Mouse (Mus musculus): Measurements from ENCODE around the gene Gse1. TPM values are rescaled to one million over a fixed set of nuclear protein-coding genes. Genes with fewer than 3 reads are reported as not detected.

Gene Gse1
- polyA plus RNA-seq, 1 experiment from 2014 or later = 14.3 TPM

- H3K9ac ChIP-seq = no peak overlapping the region
- H3K4me2 ChIP-seq = peak overlapping the region; percentile 31; the same call in 1 of the 2 replicates
- DNase-seq (peak; percentile 81), ATAC-seq (ENCODE audit: insufficient read depth) (peak; percentile 23)
- no peaks in the 10 kb centered on the region for H3K36me3 ChIP-seq (ENCODE audit: insufficient read depth)
- H3K4me3 ChIP-seq (ENCODE audit: low read depth, low read length) = no peak overlapping the region
- peaks cover 39% of the 10 kb centered on the region for H3K4me1 ChIP-seq (ENCODE audit: insufficient read depth)
- H3K27me3 ChIP-seq (ENCODE audit: insufficient read depth, low read length) = no peaks in the 10 kb centered on the region
- no peaks in the 10 kb centered on the region for H3K9me3 ChIP-seq (ENCODE audit: low read depth, low read length)
- peak overlapping the region; percentile 63 for H3K27ac ChIP-seq (ENCODE audit: low read depth)
- WGBS = 12% methylated on average over 17 of the region's 17 CpGs
- TF ChIP-seq CTCF (IDR thresholded peaks at IDR 0.05; ENCODE audit: low read depth) = no peak
Measured at GRCm38 (mm10) chr8:120184850-120185792, 43.1 kb upstream of the Gse1 start.

GRCm38 (mm10) chr8:120186454-120186853, 41.8 kb upstream of the Gse1 start:
- no peak for TF ChIP-seq CTCF (IDR thresholded peaks at IDR 0.05; ENCODE audit: low read depth)
- H3K4me1 ChIP-seq (ENCODE audit: insufficient read depth) = peaks cover 49% of the 10 kb centered on the region
- H3K9me3 ChIP-seq (ENCODE audit: low read depth, low read length) = no peaks in the 10 kb centered on the region
- no peak overlapping the region for H3K9ac ChIP-seq
- no peak overlapping the region for H3K27ac ChIP-seq (ENCODE audit: low read depth)
- WGBS = 45% methylated on average over 8 of the region's 8 CpGs
- DNase-seq = no peak
- H3K36me3 ChIP-seq (ENCODE audit: insufficient read depth) = no peaks in the 10 kb centered on the region
- H3K27me3 ChIP-seq (ENCODE audit: insufficient read depth, low read length) = no peaks in the 10 kb centered on the region
- H3K4me2 ChIP-seq = no peak overlapping the region
- ATAC-seq (ENCODE audit: insufficient read depth) = no peak
- H3K4me3 ChIP-seq (ENCODE audit: low read depth, low read length) = no peak overlapping the region

GRCm38 (mm10) chr8:120188510-120188909, 39.7 kb upstream of the Gse1 start:
- no peak for TF ChIP-seq CTCF (IDR thresholded peaks at IDR 0.05; ENCODE audit: low read depth)
- Histone ChIP-seq H3K9me3 (ENCODE audit: low read depth, low read length) (no peaks in the 10 kb centered on the region), H3K27me3 (ENCODE audit: insufficient read depth, low read length) (no peaks in the 10 kb centered on the region), H3K36me3 (ENCODE audit: insufficient read depth) (no peaks in the 10 kb centered on the region), H3K27ac (ENCODE audit: low read depth) (no peak overlapping the region), H3K4me2 (no peak overlapping the region), H3K4me3 (ENCODE audit: low read depth, low read length) (no peak overlapping the region), H3K4me1 (ENCODE audit: insufficient read depth) (peaks cover 51% of the 10 kb centered on the region), H3K9ac (no peak overlapping the region)
- ATAC-seq (ENCODE audit: insufficient read depth) (no peak), DNase-seq (no peak)
- WGBS = 79% methylated on average over 6 of the region's 6 CpGs

- ATAC-seq (ENCODE audit: insufficient read depth) (no peak), DNase-seq (no peak)
- Histone ChIP-seq H3K9me3 (ENCODE audit: low read depth, low read length) (no peaks in the 10 kb centered on the region), H3K4me3 (ENCODE audit: low read depth, low read length) (no peak overlapping the region), H3K36me3 (ENCODE audit: insufficient read depth) (no peaks in the 10 kb centered on the region), H3K9ac (no peak overlapping the region), H3K27me3 (ENCODE audit: insufficient read depth, low read length) (no peaks in the 10 kb centered on the region), H3K27ac (ENCODE audit: low read depth) (peak overlapping the region; percentile 27; the same call in 1 of the 2 replicates), H3K4me1 (ENCODE audit: insufficient read depth) (peaks cover 46% of the 10 kb centered on the region), H3K4me2 (no peak overlapping the region)
- TF ChIP-seq CTCF (IDR thresholded peaks at IDR 0.05; ENCODE audit: low read depth) = no peak
- 56% methylated on average over 6 of the region's 6 CpGs for WGBS
Measured at GRCm38 (mm10) chr8:120189440-120189839, 38.8 kb upstream of the Gse1 start.

GRCm38 (mm10) chr8:120190107-120190809, 38.0 kb upstream of the Gse1 start:
- no peak overlapping the region for H3K4me3 ChIP-seq (ENCODE audit: low read depth, low read length)
- ATAC-seq (ENCODE audit: insufficient read depth) (no peak; the same call in 1 of the 2 replicates), DNase-seq (no peak)
- 76% methylated on average over 17 of the region's 17 CpGs for WGBS
- H3K27me3 ChIP-seq (ENCODE audit: insufficient read depth, low read length) = no peaks in the 10 kb centered on the region
- no peaks in the 10 kb centered on the region for H3K36me3 ChIP-seq (ENCODE audit: insufficient read depth)
- no peak overlapping the region for H3K9ac ChIP-seq
- peak overlapping the region; percentile 57; the same call in 1 of the 2 replicates for H3K4me2 ChIP-seq
- peaks cover 37% of the 10 kb centered on the region for H3K4me1 ChIP-seq (ENCODE audit: insufficient read depth)
- no peak for TF ChIP-seq CTCF (IDR thresholded peaks at IDR 0.05; ENCODE audit: low read depth)
- peak overlapping the region; percentile 95 for H3K27ac ChIP-seq (ENCODE audit: low read depth)
- H3K9me3 ChIP-seq (ENCODE audit: low read depth, low read length) = no peaks in the 10 kb centered on the region

GRCm38 (mm10) chr8:120190810-120191413, 37.3 kb upstream of the Gse1 start:
- TF ChIP-seq CTCF (IDR thresholded peaks at IDR 0.05; ENCODE audit: low read depth) = peak; percentile 46
- Histone ChIP-seq H3K9me3 (ENCODE audit: low read depth, low read length) (no peaks in the 10 kb centered on the region), H3K36me3 (ENCODE audit: insufficient read depth) (no peaks in the 10 kb centered on the region), H3K4me2 (peak overlapping the region; percentile 57), H3K27ac (ENCODE audit: low read depth) (peak overlapping the region; percentile 95), H3K4me1 (ENCODE audit: insufficient read depth) (peaks cover 31% of the 10 kb centered on the region), H3K27me3 (ENCODE audit: insufficient read depth, low read length) (no peaks in the 10 kb centered on the region), H3K9ac (no peak overlapping the region), H3K4me3 (ENCODE audit: low read depth, low read length) (no peak overlapping the region; the same call in 1 of the 2 replicates)
- WGBS = 16% methylated on average over 19 of the region's 20 CpGs
- ATAC-seq (ENCODE audit: insufficient read depth) = peak; percentile 91
- peak; percentile 96 for DNase-seq

Data from lung, embryonic 14.5 days (tissue).